Mouse (Mus musculus) neutrophil, adult 5-6 weeks (primary cell): ENCODE results near the gene Plin4. TPM values are rescaled to one million over a fixed set of nuclear protein-coding genes. Genes with fewer than 3 reads are reported as not detected.
A peak's percentile ranks its signal among the peaks of the same experiment; 100 is the strongest.
"Not testable (repeated sequence)": the region's sequence is repeated elsewhere in the genome, so short reads cannot be mapped to it uniquely, and the experiment has no call there.

Experiments used
- ATAC-seq: fragments of 151-379, 151-347 bp; 2 replicates; pipeline ENCODE4 v1.8.0; 2017; ENCODE audit warnings: mild to moderate bottlenecking, moderate TSS enrichment; ENCODE audit not compliant: insufficient number of reproducible peaks, poor library complexity, low FRiP score, severe bottlenecking; ENCODE audit errors: extremely low read depth
- total RNA-seq: library from RNA; stranded (forward); fragments of 200-1000 nt; gene quantifications from 2 replicates; pipeline ENCODE4 v1.2.3, GENCODE M21; 2017

Gene Plin4
- total RNA-seq, 1 experiment from 2014 or later: 1.2 TPM

GRCm38 (mm10) chr17:56106981-56107380, 2.6 kb downstream of the Plin4 start:
- ATAC-seq: no peak

GRCm38 (mm10) chr17:56106436-56106835, 3.2 kb downstream of the Plin4 start:
- ATAC-seq: not testable (repeated sequence)

GRCm38 (mm10) chr17:56104821-56105220, 4.8 kb downstream of the Plin4 start:
- ATAC-seq: not testable (repeated sequence)

- ATAC-seq: no peak
Measured at GRCm38 (mm10) chr17:56103465-56104285, 5.9 kb downstream of the Plin4 start.

GRCm38 (mm10) chr17:56102927-56103326, 6.7 kb downstream of the Plin4 start:
- no peak for ATAC-seq

GRCm38 (mm10) chr17:56102158-56102557, 7.4 kb downstream of the Plin4 start:
- no peak for ATAC-seq

- ATAC-seq: no peak
Measured at GRCm38 (mm10) chr17:56100811-56101210, 8.8 kb downstream of the Plin4 start.

GRCm38 (mm10) chr17:56098711-56099572, 10.7 kb downstream of the Plin4 start:
- ATAC-seq: no peak

- ATAC-seq: no peak
Measured at GRCm38 (mm10) chr17:56098180-56098579, 11.4 kb downstream of the Plin4 start.

GRCm38 (mm10) chr17:56096883-56097282, 12.7 kb downstream of the Plin4 start:
- ATAC-seq: no peak

- no peak for ATAC-seq
Measured at GRCm38 (mm10) chr17:56092794-56093193, 16.8 kb downstream of the Plin4 start.

GRCm38 (mm10) chr17:56092312-56092711, 17.3 kb downstream of the Plin4 start:
- ATAC-seq: no peak

- ATAC-seq: no peak
Measured at GRCm38 (mm10) chr17:56080781-56081585, 28.6 kb downstream of the Plin4 start.

- no peak for ATAC-seq
Measured at GRCm38 (mm10) chr17:56079921-56080320, 29.7 kb downstream of the Plin4 start.

- peak; percentile 75 for ATAC-seq
Measured at GRCm38 (mm10) chr17:56078880-56079795, 30.5 kb downstream of the Plin4 start, which contains the start of gene Hdgfl2. Hdgfl2 (plus strand) TSS chr17:56079634.

GRCm38 (mm10) chr17:56078361-56078760, 31.2 kb downstream of the Plin4 start:
- not testable (repeated sequence) for ATAC-seq

- no peak for ATAC-seq
Measured at GRCm38 (mm10) chr17:56077523-56077922, 32.1 kb downstream of the Plin4 start.

- peak; percentile 49 for ATAC-seq
Measured at GRCm38 (mm10) chr17:56074827-56075208, 34.8 kb downstream of the Plin4 start, which contains the start of gene Ubxn6. Ubxn6 (minus strand) TSS chr17:56075028.
